Mouse (Mus musculus) spleen, adult 12 weeks (tissue): ENCODE data around the gene Spsb1.

Source experiments
- DNase-seq: peaks from one replicate; pipeline ENCODE4 v3.0.0; 2022; ENCODE audit warnings: low spot score

The Spsb1 gene

DNA sequence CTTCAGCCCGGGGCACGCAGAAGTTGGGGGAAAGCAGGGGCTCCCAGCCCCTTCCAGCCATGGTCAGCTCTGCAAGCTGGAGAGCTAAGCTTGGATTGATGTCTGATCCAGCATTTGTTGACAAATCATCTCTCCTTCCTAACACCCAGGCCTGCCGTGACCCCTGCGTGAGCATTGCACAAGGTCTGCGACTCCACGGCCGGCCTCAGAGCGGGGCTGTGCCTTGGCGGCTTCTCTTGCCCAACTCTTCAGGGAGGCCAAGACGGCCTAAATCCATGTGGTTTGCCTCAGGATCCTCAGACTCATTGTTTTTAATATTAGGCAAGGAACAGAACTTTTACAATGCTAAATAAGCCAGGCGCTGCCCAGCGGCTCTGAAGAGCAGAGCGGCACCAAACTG, 3.6 kb downstream of the Spsb1 start:
- DNase-seq: no peak

DNA sequence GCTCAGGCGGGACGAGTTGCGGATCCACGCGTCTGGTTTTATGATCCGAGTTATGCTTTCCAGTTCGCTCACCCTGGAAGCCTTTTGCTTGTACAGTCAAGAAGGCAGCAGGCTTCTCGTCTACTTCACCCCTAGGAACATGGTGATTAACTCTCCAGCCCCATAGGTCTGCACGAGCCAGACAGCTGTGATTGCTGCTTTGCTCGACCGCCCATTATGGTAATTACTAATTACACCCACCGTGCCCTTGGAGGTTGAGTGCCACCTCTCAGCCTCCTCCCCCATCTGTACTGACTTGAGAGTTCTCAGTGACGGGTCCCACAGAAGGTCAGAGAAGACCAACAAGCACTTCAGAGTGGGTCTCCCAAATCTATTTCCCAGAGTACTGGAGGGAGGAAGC, 5.2 kb downstream of the Spsb1 start:
- DNase-seq: no peak

DNA sequence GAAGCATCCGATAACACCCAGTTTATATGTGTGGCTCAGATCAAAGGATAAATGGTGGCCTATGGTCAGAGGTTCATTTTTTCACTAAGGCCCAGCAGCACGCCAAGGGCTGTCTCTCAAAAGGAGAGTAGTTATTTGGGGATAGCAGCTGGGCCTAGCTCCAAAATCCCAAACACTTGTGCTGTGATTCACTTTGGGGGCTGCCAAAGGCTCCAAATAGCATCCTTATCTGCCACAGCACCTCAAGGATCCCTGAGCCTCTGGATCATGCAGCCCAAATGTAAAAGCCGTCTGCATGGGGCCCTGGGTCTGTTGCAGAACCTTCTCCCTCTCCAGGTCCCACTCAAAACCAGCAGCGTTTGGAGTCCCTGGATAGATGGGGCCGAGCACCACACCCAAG, 6.7 kb downstream of the Spsb1 start:
- DNase-seq: no peak

DNA sequence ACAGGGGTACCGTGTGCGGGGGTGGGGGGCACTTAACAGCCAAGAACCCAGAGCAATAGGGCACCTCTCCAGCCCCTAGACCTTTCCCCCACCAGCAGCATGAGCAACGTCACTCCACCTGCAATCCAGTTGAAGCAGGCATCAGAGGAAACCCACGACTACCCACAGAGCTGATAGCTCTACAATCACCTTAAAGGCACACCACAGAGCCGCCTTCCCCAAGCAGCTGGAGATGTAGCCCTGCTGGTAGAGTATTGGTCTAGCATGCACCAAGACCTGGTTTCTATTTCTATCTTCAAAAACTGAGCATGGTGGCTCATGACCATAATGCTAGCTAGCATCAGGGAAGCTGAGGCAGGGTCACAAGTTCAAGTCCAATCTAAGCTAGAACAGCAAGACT, 7.4 kb downstream of the Spsb1 start:
- no peak for DNase-seq

DNA sequence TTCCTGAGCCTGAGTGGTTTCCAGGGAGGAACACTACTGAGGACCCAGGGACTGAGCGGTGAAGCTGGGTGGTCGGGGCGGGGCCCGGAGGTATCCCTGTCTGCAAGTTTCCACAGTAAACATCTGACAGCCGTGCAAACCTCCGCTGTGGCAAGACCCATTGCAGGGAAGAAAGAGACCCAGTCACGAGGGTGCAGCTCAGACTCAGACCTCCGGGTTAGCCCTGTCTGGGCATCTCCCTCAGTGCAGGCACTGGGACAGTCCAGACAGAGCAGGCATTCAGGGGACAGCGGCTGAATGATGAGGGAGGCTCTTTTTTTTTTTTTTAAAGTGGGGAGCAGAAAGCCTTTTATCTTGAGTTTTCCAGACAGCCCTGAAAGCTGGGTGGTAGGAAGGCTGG, 9.6 kb downstream of the Spsb1 start:
- no peak for DNase-seq

DNA sequence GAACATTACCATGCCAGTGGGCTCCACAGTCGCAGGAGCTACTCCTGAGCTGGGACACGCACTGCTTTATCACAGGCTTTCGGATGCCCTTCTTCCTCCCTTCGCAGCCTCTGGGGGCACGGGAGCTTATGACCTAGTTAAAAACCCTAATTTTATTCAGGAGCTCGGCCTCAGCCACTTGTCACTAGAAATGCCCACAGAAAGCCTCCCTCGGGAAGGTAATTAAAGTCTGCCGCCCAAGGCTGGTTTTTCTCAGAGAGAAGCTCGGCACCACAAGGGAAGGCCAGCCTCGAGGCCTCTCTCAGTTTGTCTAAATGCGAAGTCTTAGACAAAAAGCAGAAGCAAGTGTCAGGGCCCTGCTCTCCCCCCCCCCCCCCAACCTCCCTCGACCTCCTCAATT, 10.6 kb downstream of the Spsb1 start:
- DNase-seq: no peak

DNA sequence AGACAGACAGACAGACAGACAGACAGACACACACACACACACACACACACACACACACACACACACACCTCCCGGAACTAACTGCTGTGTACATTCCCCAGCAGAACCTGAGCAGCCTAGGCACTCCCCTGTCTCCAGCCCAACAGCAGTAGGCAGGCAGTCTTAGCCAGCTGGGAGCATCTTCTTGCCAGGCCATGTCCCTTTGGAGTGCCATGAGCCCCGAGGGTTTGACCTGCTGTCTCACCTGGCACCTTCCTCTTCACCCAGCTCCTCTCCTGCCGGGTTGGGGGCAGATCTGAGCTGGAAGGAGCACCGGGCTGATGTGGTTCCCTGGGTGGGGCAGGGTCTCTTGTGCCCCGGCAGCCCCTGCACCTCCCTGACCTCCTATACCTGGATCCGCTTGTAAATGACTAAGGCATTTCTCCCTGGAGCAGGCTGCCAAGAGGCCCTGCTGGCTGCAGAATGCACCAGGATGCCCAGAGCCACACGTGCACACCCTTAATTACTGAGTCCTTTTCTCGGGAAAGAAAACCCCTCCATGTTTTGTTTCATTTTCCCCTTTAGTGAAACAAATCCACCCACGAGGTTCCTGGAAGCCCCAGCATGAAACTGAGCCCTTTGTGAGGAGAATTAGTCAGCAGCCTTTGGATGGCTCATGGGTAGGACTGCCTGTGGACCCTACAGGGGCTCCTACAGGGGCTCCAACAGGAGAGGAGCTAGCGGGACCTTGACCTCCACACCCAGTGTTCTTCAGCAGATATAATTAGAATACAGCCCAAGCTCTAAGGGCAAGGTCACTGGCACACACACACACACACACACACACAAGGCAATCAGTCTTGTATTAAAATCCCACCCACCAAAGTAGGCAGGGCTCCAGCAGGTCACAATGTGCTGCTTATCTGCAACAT, 11.8 kb downstream of the Spsb1 start:
- no peak for DNase-seq

DNA sequence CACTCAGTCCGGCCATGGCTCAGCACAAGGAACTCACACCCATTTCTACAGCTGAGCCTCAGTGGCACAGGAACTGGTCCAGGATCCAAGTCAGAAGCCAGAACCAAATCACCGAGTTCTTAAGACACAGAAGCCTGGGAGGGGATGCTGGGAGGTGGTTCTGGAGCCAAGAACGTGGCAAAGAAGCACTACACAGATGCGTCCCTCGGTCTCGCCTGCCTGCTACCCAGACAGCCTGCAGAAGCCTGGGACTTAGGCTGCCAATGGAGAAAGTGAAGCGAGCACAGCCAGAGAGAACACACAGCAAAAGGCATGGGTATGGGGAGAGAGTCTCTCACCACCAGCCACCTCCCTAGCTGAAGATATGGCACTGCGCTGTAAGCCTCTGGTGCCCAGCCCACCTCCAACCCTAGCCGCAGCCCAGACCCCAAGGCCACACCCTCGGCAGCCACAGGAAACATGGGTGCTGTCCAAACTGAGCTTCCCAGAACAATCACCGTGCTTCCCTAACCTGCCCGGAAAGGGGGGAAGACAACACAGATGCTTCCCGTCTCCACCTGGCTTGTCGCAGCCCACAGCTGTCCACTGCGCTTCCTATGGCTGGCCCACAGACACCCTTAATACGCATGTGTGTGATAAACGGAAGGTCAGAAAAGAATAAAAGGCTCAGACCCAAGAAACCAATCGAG, 13.6 kb downstream of the Spsb1 start:
- no peak for DNase-seq

DNA sequence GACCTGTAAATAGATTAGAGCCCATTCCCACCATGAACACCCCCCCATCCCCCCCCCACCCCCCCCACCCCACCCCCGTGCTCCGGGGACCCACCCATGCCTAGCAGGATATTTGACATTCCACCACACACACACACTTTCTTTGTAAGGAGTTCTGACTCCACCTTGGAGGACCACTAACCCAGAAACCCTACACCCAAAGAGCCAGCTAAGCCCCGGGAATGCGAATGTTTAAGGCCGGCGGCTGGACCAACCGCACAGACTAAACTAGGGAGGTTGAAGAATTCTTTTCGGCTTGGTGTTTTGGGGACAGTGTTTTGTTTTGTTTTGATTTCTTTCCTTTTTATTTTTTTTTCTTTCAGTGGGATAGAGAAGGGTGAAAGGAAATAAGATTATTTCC, 16.1 kb downstream of the Spsb1 start:
- DNase-seq: no peak

DNA sequence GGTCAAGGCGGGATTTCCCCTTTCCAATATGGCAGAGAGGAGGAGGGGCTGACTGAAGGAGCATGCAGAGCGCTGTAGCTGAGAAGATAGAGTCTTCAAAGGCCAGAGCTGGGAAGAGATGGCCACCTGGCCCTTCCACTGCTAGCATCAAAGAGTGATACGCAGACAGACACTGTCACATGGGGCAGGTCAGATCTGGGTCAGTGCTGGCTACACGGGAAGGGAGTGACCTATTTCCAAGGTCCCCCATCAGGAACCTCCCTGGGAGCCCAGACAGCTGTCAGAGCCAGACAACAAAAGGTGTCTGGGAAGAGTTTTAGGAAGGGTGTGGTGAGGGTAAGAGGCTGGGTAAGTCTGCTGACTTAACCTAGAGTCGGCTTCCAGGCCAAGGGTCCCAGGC, 17.9 kb downstream of the Spsb1 start:
- no peak for DNase-seq

DNA sequence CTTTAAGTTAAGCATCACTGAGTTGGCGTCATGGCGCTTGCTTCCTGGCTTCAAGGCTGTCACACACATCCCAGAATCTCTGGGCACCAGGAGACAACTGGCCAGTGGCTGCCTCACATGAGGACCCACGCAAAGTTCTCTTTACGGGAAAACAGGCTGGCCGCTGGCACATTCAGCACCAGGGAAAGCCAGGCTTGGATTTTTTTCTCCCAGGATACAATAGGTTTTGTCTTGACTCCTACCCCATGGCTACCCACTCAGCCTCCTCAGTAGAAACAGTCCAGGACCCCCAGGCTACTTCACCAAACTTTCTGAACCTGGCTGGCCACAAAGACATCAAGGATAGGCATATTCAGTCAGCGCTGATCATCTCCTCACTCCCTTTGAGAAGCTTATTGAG, 19.4 kb downstream of the Spsb1 start:
- no peak for DNase-seq

DNA sequence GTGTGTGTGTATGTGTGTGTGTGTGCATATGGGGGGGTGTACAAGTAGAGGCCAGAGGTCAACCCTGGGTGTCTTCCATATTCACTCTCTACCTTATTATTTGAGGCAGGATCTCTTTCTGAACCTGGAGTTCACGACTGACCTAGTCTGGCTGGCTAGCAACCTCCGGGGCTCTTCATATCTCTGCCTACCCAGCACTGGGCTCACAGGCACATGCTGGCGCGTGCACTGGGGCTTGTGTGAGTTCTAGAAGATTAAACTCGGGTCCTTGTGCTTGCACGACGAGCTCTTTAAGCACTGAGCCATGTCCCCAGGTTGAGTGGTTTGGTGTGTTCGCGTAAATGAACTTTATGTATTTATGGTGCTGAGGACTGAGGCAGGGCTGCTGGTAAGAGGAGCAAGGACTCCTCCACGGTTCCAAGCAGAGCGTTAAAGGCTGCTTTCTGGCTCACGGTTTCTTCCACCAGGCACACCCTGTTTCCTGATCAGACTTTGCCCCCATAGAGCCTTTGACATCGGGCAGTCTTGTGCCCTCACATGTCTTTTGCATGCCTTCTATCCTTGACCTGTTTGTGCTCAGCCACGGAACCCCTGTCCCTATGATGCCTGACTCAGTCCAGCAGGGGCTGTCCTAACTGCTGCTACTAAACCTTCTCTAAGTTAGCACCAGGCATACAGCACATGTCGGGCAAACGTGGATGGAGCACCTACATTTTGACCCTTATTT, 21.2 kb downstream of the Spsb1 start:
- no peak for DNase-seq

DNA sequence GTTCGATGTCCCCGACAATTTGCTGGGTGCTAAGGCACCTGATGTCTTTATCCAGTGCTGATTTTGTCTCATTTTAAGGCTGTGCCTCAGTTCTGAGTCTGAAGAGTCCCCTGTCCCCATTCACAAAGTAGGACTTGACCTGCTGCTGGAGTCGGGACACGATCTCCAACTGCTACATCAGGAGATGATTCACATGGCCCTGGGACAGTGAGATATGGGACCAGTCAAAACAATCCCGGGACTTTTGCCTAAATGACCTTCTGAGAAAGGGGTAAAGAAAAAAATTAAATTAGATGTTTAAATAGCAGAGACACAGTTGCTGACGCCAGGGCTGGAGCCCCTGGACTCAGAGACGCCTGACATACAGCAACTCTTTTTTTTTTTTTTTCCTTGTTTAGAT, 21.8 kb downstream of the Spsb1 start:
- no peak for DNase-seq

DNA sequence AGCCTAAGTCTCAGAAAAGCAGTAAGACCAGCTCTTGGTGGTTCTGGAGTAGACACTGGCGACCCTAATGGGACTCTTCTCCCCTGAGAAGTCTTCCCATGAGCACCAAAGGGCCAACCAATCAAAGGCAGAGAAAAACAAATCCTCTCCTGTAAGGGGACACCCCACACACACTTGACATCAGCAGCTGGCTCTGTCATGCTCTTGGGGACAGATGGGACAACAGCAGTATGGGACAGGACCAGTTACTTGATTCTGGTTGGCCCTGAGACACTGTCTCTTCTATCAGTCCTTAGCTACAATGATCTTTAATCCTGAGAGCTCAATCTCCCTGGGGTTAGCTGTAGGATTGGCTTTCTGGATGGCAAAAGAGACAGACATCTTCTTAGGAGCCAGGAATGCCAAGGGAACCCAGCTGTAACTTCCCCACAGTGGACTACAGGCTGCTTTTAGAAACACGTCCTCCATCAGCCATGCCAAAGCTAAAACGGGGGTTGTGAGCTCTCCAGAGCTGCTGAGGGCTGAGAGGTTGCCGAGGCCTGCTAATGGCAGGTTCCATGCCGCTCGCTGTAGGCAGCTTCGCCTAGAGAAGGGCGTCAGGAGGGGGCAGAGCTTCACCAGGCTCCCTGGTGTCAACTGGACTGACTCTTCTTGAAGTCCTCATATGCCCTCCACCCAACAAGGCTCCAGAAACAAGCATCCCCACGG, 22.6 kb downstream of the Spsb1 start:
- DNase-seq: no peak

DNA sequence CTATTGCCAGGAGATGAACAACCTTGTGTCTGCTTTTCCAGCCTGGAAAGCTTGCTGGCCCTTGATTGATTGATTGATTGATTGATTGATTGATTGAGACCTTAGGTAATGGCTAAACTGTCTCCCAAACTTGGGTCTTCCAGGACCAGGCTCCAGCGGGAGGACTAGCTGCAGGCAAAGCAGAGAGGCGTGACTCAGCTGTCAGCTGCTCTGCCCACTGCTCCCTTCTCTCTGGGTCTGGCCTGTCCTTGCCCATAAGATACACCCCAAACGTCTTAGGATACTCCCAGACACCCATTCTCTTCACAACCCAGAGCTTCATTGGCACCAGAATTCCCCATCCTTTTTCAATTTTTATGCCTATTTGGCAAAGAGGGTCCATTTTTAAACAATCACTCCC, 24.1 kb downstream of the Spsb1 start:
- no peak for DNase-seq

DNA sequence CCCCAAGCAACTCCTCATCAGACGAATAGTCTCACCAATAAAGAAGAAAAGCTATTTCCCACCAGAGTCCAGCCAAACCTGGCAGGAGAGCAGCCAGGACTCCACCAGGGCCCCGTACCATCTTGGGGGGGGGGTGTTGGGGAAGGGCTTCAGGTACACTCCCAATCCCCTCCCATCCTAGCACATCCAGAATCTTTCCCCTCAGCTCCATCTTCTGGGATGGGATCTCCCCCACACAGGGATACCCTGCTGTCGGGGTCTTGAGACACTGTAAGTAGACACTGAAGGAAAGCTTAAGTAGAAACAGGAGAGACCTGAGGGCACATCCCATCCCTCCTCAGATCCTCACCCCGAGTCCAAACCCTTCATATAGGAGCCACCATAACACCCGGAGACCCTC, 31.8 kb downstream of the Spsb1 start:
- DNase-seq: no peak

DNA sequence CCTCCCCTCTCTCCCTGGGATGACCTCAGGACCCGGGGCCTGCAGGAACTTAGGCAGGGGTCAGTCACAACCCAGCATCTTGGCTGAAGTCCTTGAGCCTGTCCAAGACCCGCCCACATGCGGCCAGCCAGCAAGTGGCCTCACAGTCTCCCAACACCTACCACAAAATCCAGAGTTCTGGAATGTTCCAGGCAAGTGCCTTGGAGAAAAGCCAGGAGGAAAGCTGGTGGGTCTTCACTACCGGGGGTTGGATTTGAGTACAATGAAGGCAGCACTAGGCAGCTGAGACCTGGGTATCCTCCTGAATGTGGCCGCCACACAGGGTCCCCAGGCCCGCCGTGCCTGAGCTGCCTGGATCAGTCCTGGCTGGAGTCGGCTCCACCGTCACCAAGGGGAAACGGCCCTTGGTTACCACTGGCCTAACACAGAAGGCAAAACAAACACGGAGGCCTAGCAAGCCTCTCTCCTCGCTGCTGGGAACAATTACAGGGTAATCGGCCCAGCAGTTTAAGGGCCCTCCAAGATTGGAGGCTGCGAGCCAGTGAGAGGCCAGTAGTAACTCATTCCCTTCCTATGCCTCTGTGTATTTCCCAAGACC, 32.6 kb downstream of the Spsb1 start:
- DNase-seq: no peak

DNA sequence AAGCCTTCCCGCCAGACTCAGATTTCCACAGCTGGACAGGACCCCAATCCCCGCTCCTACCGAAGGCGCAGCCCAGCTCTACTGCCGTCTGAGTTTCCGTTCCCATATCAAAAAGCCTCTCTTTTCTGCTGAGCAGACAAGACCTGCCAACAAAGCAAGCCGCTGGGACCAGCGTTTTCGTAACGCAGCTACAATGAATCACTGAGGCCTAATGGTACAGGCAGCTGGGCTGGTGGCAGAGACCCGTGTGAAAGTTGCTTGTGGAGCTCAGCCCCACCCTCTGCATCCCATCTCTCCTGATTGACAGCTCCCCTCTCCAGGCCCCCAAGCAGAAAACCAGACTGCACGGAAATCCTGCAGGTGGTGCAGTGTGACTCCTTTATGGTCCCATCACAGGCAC, 34.0 kb downstream of the Spsb1 start:
- DNase-seq: no peak

DNA sequence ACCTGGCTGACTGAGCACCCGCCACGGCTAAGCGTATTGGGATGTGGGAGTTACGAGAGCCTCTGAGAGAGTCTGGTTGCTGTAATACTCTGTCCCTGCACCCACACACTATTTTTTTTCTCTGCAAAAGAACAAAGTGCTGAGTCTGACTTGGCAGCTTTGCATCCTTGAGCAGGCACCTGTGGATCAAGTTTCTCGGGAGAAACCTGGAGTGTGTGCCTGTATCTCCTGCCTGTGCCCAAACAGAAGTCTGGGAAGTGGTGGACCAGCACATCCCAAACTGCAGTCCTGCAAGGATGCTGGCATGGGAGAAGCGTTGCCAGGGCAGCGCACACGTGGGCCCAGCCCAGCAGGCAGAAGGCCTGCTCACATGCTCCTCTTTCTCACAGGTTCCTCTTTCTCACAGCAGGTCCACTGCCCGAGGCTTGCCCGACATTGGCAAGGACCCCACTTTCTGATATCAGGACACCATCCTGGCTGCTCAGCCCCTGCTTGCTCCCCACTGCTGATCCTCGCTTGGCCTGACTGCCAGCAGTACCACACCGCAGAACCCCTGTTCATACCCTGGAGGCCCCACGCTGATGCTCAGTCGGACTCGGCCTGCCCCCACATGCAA, 36.3 kb downstream of the Spsb1 start:
- DNase-seq: no peak

DNA sequence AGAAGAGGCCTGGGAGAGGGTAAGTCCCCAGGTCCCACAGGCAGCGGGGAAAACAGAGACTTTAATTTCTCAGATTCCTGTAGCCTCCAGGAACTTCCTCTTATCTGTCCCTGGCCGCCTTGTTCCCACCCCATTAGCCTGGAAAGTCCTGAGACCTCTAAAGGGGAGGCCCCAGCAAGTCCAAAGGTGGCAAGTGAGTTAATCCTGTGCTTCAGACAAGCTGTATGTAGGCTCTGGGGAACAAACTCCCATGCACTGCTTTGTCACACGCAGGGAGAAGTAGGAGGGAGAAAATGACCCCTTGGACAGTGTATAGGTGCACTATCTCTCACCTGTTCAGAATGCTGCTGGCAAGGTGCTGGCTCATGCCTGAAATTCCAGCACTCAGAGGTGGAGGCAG, 38.0 kb downstream of the Spsb1 start:
- no peak for DNase-seq

DNA sequence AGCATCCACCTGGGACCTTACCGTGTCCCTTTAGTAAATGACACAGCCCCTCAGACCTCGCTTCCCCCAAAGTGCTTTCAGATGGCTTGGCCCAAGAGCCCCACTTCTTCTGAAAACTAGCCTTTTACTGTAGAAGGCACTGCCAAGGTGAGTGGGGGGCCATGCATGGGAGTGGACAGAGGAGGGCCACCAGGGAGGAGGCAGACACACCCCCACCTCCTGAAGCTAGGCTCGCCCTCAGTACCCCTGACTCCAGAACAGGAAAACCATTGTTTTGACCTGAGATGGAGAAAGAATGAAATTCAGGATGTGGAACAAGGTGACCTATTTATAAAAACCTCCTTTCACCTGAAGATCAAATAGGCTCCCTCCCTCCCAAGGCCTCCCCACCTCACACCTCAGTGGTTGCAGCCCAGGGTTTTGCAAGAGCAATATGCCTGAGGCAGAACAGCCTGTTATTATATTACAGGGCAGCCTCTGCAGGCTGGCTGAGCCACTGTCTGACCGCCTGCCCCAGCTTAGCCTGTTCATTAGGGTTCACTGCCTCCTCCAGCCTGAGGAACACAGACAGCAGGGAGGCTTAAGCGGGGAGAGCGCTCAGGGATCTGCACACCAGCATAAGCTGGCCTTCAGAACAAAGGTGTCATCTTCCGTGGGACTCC, 41.0 kb downstream of the Spsb1 start:
- no peak for DNase-seq
